Mouse (Mus musculus): ENCODE results near the gene Shprh. TPM values are rescaled to one million over a fixed set of nuclear protein-coding genes. Genes with fewer than 3 reads are reported as not detected.
"Not testable (repeated sequence)": the region's sequence is repeated elsewhere in the genome, so short reads cannot be mapped to it uniquely, and the experiment has no call there.

The Shprh gene
- polyA plus RNA-seq, 1 experiment from 2014 or later = 17.7 TPM

DNA sequence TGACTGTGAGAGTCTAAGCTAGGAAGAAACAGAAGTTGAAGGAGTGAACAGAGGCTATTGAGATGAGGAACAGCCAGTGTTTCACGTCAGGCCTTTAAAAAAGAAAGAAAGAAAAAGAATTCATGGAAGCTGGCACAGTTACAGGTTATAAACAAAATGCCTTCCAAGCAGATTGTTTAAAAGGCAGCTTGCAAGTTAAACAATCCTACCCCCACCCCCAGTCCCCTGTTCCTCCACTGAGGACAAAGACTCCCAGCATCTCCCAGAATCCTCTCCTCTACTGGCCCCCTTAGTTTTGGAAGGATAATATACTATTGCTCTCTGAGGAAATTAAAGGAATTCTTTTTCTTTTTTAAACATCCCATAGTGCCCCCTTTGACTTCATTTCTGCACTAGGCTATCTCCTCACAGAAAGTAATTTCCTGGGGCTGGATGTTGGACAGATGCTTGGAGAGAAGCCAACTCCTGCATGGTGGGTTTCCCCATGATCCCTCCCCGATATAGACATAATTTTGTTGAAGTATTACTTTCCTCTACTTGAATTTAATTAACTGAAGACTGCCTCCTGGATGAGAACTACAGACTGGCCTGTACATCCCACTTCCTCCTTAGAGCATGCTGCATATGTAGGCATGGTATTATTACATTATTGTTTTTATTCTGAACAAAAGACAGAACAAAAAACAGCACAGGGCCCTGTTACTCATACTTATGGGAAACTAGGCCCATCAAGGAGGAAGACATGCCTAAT lies 101.2 kb downstream of the Shprh start:
- Histone ChIP-seq H3K4me1 (no peaks in the 10 kb centered on the region), H3K4me2 (no peak overlapping the region), H3K27me3 (no peaks in the 10 kb centered on the region), H3K4me3 (replicated peaks) (no peak overlapping the region), H3K36me3 (no peaks in the 10 kb centered on the region), H3K9me3 (replicated peaks) (no peaks in the 10 kb centered on the region), H3K9ac (no peak overlapping the region), H3K27ac (no peak overlapping the region)
- WGBS = 55% methylated on average over 2 of the region's 2 CpGs
- no peak for ATAC-seq (replicated peaks; ENCODE audit: low FRiP score)

GRCm38 (mm10) chr10:11253581-11253980 lies 104.4 kb downstream of the Shprh start:
- not testable (repeated sequence) for ATAC-seq (replicated peaks; ENCODE audit: low FRiP score); H3K27ac ChIP-seq; H3K4me3 ChIP-seq (replicated peaks); H3K9me3 ChIP-seq (replicated peaks); H3K36me3 ChIP-seq; H3K27me3 ChIP-seq; H3K4me2 ChIP-seq; H3K9ac ChIP-seq; H3K4me1 ChIP-seq
- WGBS = 81% methylated on average over 4 of the region's 4 CpGs

- Histone ChIP-seq H3K4me3 (replicated peaks) (no peak overlapping the region), H3K27ac (no peak overlapping the region), H3K9me3 (replicated peaks) (no peaks in the 10 kb centered on the region), H3K4me1 (no peaks in the 10 kb centered on the region), H3K27me3 (no peaks in the 10 kb centered on the region), H3K9ac (no peak overlapping the region), H3K4me2 (no peak overlapping the region), H3K36me3 (no peaks in the 10 kb centered on the region)
- ATAC-seq (replicated peaks; ENCODE audit: low FRiP score) = no peak
Measured at GRCm38 (mm10) chr10:11260119-11260518, 110.9 kb downstream of the Shprh start.

DNA sequence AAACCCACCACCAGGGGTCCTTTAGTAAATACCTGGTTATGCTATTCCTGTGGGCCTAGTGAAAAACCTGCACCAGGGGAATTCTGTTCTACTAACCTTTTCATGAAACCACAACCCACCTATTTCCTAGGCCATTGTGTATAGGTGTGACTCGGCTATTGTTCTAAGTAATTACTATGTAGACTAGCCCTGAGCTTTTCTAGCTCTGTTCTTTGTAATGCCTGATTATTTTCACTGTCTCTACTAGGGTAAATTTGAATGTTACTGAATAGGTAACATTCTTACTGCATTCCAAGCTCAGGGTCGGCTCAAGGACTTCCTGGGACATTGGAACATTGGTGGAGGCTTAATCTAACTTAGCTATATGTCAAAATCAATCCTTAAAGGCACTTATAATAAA lies 113.1 kb downstream of the Shprh start:
- H3K27me3 ChIP-seq; H3K36me3 ChIP-seq; H3K9me3 ChIP-seq (replicated peaks); ATAC-seq (replicated peaks; ENCODE audit: low FRiP score); H3K27ac ChIP-seq; H3K4me1 ChIP-seq; H3K4me2 ChIP-seq; H3K9ac ChIP-seq; H3K4me3 ChIP-seq (replicated peaks): not testable (repeated sequence)
- WGBS = 88% methylated on average over 2 of the region's 2 CpGs

GRCm38 (mm10) chr10:11263795-11264194 lies 114.6 kb downstream of the Shprh start:
- not testable (repeated sequence) for ATAC-seq (replicated peaks; ENCODE audit: low FRiP score)

More at GRCm38 (mm10) chr10:11263795-11264194, 114.6 kb downstream of the Shprh start:
- not testable (repeated sequence) for H3K4me2 ChIP-seq; H3K36me3 ChIP-seq; H3K27ac ChIP-seq; H3K4me1 ChIP-seq; H3K9me3 ChIP-seq (replicated peaks); H3K27me3 ChIP-seq; H3K4me3 ChIP-seq (replicated peaks); H3K9ac ChIP-seq
- WGBS = 78% methylated on average over 2 of the region's 2 CpGs

Other genes starting within 250 kb of the Shprh start
- gene Grm1, start 67.1 kb upstream of the Shprh start, polyA plus RNA-seq (2015; fragmentation: Nextera tagmentation; extraction: Ambion mirVana) = 0.06 TPM in 1 of 2 replicates, not detected in the other
- 35.7 and 36.0 TPM in 2 replicates for gene Fbxo30, start 131.9 kb downstream of the Shprh start, polyA plus RNA-seq (2015; fragmentation: Nextera tagmentation; extraction: Ambion mirVana)
- gene Epm2a, start 194.0 kb downstream of the Shprh start, polyA plus RNA-seq (2015; fragmentation: Nextera tagmentation; extraction: Ambion mirVana) = 0.24 and 0.25 TPM in 2 replicates

All from kidney, embryonic 15.5 days (tissue).